Mouse (Mus musculus): ENCODE measurements around the gene Rab11fip4. TPM values are rescaled to one million over a fixed set of nuclear protein-coding genes. Genes with fewer than 3 reads are reported as not detected.

Rab11fip4 gene
- total and polyA plus RNA-seq, 2 experiments from 2014 or later = 21.7 to 80.9 TPM

GRCm38 (mm10) chr11:79613084-79613483 lies 22.1 kb downstream of the Rab11fip4 start:
- WGBS = 19% methylated on average over 3 of the region's 3 CpGs
- Histone ChIP-seq H3K9me3 (ENCODE audit: low read length) (no peaks in the 10 kb centered on the region), H3K36me3 (ENCODE audit: insufficient read depth) (0 out of 2 replicates have a peak, but pooled peaks cover 3% of the 10 kb centered on the region), H3K4me1 (ENCODE audit: insufficient read depth) (peaks cover 6% of the 10 kb centered on the region; the same call in 1 of the 2 replicates), H3K27me3 (ENCODE audit: insufficient read depth, low read length) (no peaks in the 10 kb centered on the region), H3K9ac (no peak overlapping the region), H3K4me2 (ENCODE audit: low read depth) (no peak overlapping the region), H3K4me3 (ENCODE audit: low read depth, low read length) (no peak overlapping the region), H3K27ac (ENCODE audit: low read depth, low read length) (no peak overlapping the region)
- TF ChIP-seq CTCF (IDR thresholded peaks at IDR 0.05; ENCODE audit: low read depth) = no peak
- ATAC-seq (no peak), DNase-seq (no peak)

GRCm38 (mm10) chr11:79613711-79614110 lies 22.7 kb downstream of the Rab11fip4 start:
- no peak for TF ChIP-seq CTCF (IDR thresholded peaks at IDR 0.05; ENCODE audit: low read depth)
- H3K27ac ChIP-seq (ENCODE audit: low read depth, low read length) = no peak overlapping the region
- H3K36me3 ChIP-seq (ENCODE audit: insufficient read depth) = 0 out of 2 replicates have a peak, but pooled peaks cover 3% of the 10 kb centered on the region
- WGBS = 55% methylated on average over 4 of the region's 4 CpGs
- H3K9ac ChIP-seq = no peak overlapping the region
- H3K4me3 ChIP-seq (ENCODE audit: low read depth, low read length) = no peak overlapping the region
- ATAC-seq (no peak), DNase-seq (no peak)
- H3K4me1 ChIP-seq (ENCODE audit: insufficient read depth) = peaks cover 6% of the 10 kb centered on the region; the same call in 1 of the 2 replicates
- no peaks in the 10 kb centered on the region for H3K27me3 ChIP-seq (ENCODE audit: insufficient read depth, low read length)
- H3K9me3 ChIP-seq (ENCODE audit: low read length) = no peaks in the 10 kb centered on the region
- no peak overlapping the region for H3K4me2 ChIP-seq (ENCODE audit: low read depth)

- Histone ChIP-seq H3K9me3 (ENCODE audit: low read length) (no peaks in the 10 kb centered on the region), H3K4me1 (ENCODE audit: insufficient read depth) (peaks cover 6% of the 10 kb centered on the region; the same call in 1 of the 2 replicates), H3K27ac (ENCODE audit: low read depth, low read length) (no peak overlapping the region), H3K9ac (no peak overlapping the region), H3K4me3 (ENCODE audit: low read depth, low read length) (no peak overlapping the region), H3K4me2 (ENCODE audit: low read depth) (no peak overlapping the region), H3K36me3 (ENCODE audit: insufficient read depth) (0 out of 2 replicates have a peak, but pooled peaks cover 3% of the 10 kb centered on the region), H3K27me3 (ENCODE audit: insufficient read depth, low read length) (no peaks in the 10 kb centered on the region)
- 89% methylated on average over 3 of the region's 3 CpGs for WGBS
- no peak for TF ChIP-seq CTCF (IDR thresholded peaks at IDR 0.05; ENCODE audit: low read depth)
- no peak for DNase-seq
- no peak for ATAC-seq
Measured at GRCm38 (mm10) chr11:79614880-79615279, 23.9 kb downstream of the Rab11fip4 start.

GRCm38 (mm10) chr11:79615871-79616270 lies 24.9 kb downstream of the Rab11fip4 start:
- TF ChIP-seq CTCF (IDR thresholded peaks at IDR 0.05; ENCODE audit: low read depth) = no peak
- DNase-seq (no peak), ATAC-seq (no peak)
- H3K4me3 ChIP-seq (ENCODE audit: low read depth, low read length) = no peak overlapping the region
- no peaks in the 10 kb centered on the region for H3K9me3 ChIP-seq (ENCODE audit: low read length)
- no peaks in the 10 kb centered on the region for H3K27me3 ChIP-seq (ENCODE audit: insufficient read depth, low read length)
- H3K27ac ChIP-seq (ENCODE audit: low read depth, low read length) = no peak overlapping the region
- peaks cover 9% of the 10 kb centered on the region; the same call in 1 of the 2 replicates for H3K36me3 ChIP-seq (ENCODE audit: insufficient read depth)
- no peaks in the 10 kb centered on the region; the same call in 1 of the 2 replicates for H3K4me1 ChIP-seq (ENCODE audit: insufficient read depth)
- H3K4me2 ChIP-seq (ENCODE audit: low read depth) = no peak overlapping the region
- 62% methylated on average over 5 of the region's 5 CpGs for WGBS
- H3K9ac ChIP-seq = no peak overlapping the region

GRCm38 (mm10) chr11:79617991-79618390 lies 27.0 kb downstream of the Rab11fip4 start:
- Histone ChIP-seq H3K4me1 (ENCODE audit: insufficient read depth) (no peaks in the 10 kb centered on the region), H3K36me3 (ENCODE audit: insufficient read depth) (peaks cover 25% of the 10 kb centered on the region), H3K27me3 (ENCODE audit: insufficient read depth, low read length) (no peaks in the 10 kb centered on the region), H3K9me3 (ENCODE audit: low read length) (no peaks in the 10 kb centered on the region), H3K4me2 (ENCODE audit: low read depth) (no peak overlapping the region), H3K4me3 (ENCODE audit: low read depth, low read length) (no peak overlapping the region), H3K27ac (ENCODE audit: low read depth, low read length) (no peak overlapping the region), H3K9ac (no peak overlapping the region)
- no peak for ATAC-seq
- DNase-seq = no peak
- TF ChIP-seq CTCF (IDR thresholded peaks at IDR 0.05; ENCODE audit: low read depth) = no peak
- WGBS = 87% methylated on average over 8 of the region's 8 CpGs

DNA sequence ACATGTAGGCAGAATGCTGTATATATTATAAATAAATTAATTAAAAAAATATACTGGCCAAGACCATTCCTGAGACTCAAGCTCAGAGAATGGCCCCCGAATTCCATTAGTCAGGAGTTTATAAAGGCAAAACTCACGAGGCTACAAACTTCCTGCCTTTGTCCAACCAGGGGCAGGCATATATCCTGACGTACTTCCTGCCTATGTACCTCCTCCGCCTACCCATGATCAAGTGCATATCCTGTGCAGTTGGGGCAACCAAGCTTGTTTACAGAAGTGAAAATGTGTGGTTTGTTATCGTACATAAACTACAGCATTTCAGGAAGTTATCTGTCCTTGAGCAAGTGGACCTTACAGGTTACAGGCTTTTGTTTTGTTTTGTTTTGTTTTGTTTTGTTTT lies 32.0 kb downstream of the Rab11fip4 start:
- H3K36me3 ChIP-seq (ENCODE audit: insufficient read depth) = peaks cover 34% of the 10 kb centered on the region
- H3K9me3 ChIP-seq (ENCODE audit: low read length) = no peaks in the 10 kb centered on the region
- no peaks in the 10 kb centered on the region for H3K27me3 ChIP-seq (ENCODE audit: insufficient read depth, low read length)
- DNase-seq = no peak
- H3K4me1 ChIP-seq (ENCODE audit: insufficient read depth) = no peaks in the 10 kb centered on the region
- no peak for TF ChIP-seq CTCF (IDR thresholded peaks at IDR 0.05; ENCODE audit: low read depth)
- H3K4me3 ChIP-seq (ENCODE audit: low read depth, low read length) = no peak overlapping the region
- 86% methylated on average over 5 of the region's 5 CpGs for WGBS
- no peak overlapping the region for H3K4me2 ChIP-seq (ENCODE audit: low read depth)
- H3K27ac ChIP-seq (ENCODE audit: low read depth, low read length) = no peak overlapping the region
- no peak for ATAC-seq
- H3K9ac ChIP-seq = no peak overlapping the region

- WGBS = 17% methylated on average over 4 of the region's 4 CpGs
- DNase-seq (peak; percentile 69), ATAC-seq (peak; percentile 70)
- no peak overlapping the region for H3K9ac ChIP-seq
- no peaks in the 10 kb centered on the region for H3K9me3 ChIP-seq (ENCODE audit: low read length)
- H3K27ac ChIP-seq (ENCODE audit: low read depth, low read length) = no peak overlapping the region
- H3K4me1 ChIP-seq (ENCODE audit: insufficient read depth) = no peaks in the 10 kb centered on the region
- peaks cover 33% of the 10 kb centered on the region for H3K36me3 ChIP-seq (ENCODE audit: insufficient read depth)
- no peak overlapping the region for H3K4me3 ChIP-seq (ENCODE audit: low read depth, low read length)
- peak; percentile 78 for TF ChIP-seq CTCF (IDR thresholded peaks at IDR 0.05; ENCODE audit: low read depth)
- no peaks in the 10 kb centered on the region for H3K27me3 ChIP-seq (ENCODE audit: insufficient read depth, low read length)
- H3K4me2 ChIP-seq (ENCODE audit: low read depth) = no peak overlapping the region
Measured at GRCm38 (mm10) chr11:79624801-79625302, 33.8 kb downstream of the Rab11fip4 start.
